Mouse (Mus musculus): ENCODE data around the gene Cuedc1. TPM values are rescaled to one million over a fixed set of nuclear protein-coding genes. Genes with fewer than 3 reads are reported as not detected.
A peak's percentile ranks its signal among the peaks of the same experiment; 100 is the strongest.

Gene Cuedc1
- polyA plus RNA-seq, 1 experiment from 2014 or later = 17.4 TPM

DNA sequence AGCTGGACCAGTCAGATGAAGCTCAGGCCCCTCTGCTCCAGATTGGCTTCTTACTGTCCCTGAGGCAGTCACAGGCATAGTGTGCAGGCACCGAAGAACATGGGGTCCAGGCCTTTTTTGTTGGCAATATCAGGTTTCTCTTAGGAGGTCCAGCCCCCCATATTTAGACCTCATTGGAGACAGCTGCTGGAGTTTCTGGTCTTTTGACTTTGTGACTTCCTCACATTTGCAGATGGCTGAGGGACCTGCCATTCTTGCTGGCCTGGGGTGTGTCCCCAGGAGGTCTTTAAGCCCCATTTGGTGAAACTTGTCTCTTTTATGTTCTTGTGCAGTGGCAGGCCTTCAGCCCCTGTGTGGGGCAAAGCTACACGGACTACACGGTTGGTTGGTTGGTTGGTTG, 31.4 kb downstream of the Cuedc1 start:
- Histone ChIP-seq H3K9ac (ENCODE audit: low read depth, low read length) (no peak overlapping the region), H3K36me3 (ENCODE audit: control insufficient read depth, insufficient read depth, low read length) (peaks cover 4% of the 10 kb centered on the region; the same call in 1 of the 2 replicates), H3K9me3 (ENCODE audit: control insufficient read depth, low read length) (no peaks in the 10 kb centered on the region), H3K27me3 (replicated peaks; ENCODE audit: control insufficient read depth, insufficient read depth, low read length) (no peaks in the 10 kb centered on the region), H3K4me1 (ENCODE audit: control insufficient read depth, insufficient read depth, low read length) (peaks cover 18% of the 10 kb centered on the region), H3K27ac (replicated peaks; ENCODE audit: low read depth, low read length) (no peak overlapping the region), H3K4me2 (ENCODE audit: low read depth, low read length) (no peak overlapping the region), H3K4me3 (ENCODE audit: low read depth, low read length) (no peak overlapping the region)
- WGBS = 55% methylated on average over 3 of the region's 3 CpGs
- no peak for DNase-seq (ENCODE audit: low spot score)
- no peak for ATAC-seq (ENCODE audit: low read depth)

DNA sequence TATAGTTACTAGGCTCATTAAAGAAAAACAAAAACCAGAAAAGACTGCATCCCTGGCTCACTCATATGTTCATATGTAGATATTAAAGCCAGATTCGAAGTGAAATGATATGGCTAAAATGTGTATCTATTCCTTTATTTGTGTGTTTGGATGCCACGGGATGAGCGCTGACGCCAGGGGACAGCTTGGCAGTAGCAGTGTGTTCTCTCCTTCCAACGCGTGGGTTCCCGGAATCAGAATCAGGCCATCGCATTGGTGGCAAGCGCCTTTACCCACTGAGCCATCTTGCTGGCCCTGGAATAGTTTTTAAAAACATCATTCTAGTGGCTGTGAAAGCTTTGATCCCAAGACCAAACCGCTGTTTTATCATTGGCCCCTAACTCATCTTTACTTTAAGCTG, 32.1 kb downstream of the Cuedc1 start:
- no peaks in the 10 kb centered on the region for H3K9me3 ChIP-seq (ENCODE audit: control insufficient read depth, low read length)
- no peak for DNase-seq (ENCODE audit: low spot score)
- H3K4me1 ChIP-seq (ENCODE audit: control insufficient read depth, insufficient read depth, low read length) = peaks cover 18% of the 10 kb centered on the region
- 93% methylated on average over 10 of the region's 10 CpGs for WGBS
- H3K27me3 ChIP-seq (replicated peaks; ENCODE audit: control insufficient read depth, insufficient read depth, low read length) = no peaks in the 10 kb centered on the region
- no peak overlapping the region for H3K9ac ChIP-seq (ENCODE audit: low read depth, low read length)
- H3K4me3 ChIP-seq (ENCODE audit: low read depth, low read length) = no peak overlapping the region
- ATAC-seq (ENCODE audit: low read depth) = no peak
- H3K36me3 ChIP-seq (ENCODE audit: control insufficient read depth, insufficient read depth, low read length) = peaks cover 4% of the 10 kb centered on the region; the same call in 1 of the 2 replicates
- no peak overlapping the region for H3K4me2 ChIP-seq (ENCODE audit: low read depth, low read length)
- H3K27ac ChIP-seq (replicated peaks; ENCODE audit: low read depth, low read length) = no peak overlapping the region

DNA sequence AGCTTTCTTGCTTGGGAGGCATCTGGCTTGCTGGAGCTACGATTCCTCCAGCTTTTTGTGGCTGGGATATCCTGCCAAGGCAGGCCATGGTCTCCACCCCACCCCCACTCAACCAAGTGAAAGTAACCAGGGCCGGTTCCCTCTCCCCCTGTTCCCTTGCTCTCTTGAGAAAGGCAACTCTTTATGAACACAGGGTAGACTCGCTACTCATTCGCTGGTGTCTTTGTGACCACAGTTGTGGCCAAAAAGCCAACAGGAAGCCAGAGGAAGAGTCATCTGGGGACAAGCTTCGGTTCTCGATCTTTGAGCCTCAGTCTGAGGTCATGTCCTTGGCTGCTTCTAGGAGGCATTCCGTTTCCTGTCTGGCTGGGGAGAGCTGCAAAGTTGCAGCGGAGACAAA, 34.0 kb downstream of the Cuedc1 start:
- peak overlapping the region; percentile 59; the same call in 1 of the 2 replicates for H3K27ac ChIP-seq (replicated peaks; ENCODE audit: low read depth, low read length)

DNA sequence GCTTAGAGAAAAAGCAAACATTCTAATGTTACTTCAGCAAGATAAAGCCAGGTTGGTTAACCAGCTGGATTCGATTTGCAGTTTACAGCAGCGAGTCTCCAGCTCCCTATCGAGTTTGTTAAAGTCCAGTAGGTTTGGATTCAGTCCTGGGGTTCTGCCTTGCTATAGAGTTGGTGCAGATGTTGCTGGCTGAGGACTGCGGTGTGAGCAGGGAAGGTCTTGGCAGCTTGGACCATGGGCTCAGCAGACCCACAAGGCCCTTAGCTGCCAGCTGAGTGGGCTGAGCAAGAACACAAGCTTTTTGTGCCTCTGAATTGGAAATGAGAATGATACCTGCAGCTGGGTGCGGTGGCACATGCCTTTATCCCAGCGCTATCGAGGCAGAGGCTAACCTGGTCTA, 37.4 kb downstream of the Cuedc1 start:
- ATAC-seq (ENCODE audit: low read depth) = no peak
- Histone ChIP-seq H3K4me3 (ENCODE audit: low read depth, low read length) (no peak overlapping the region), H3K9me3 (ENCODE audit: control insufficient read depth, low read length) (no peaks in the 10 kb centered on the region), H3K9ac (ENCODE audit: low read depth, low read length) (no peak overlapping the region), H3K36me3 (ENCODE audit: control insufficient read depth, insufficient read depth, low read length) (peaks cover 4% of the 10 kb centered on the region), H3K4me1 (ENCODE audit: control insufficient read depth, insufficient read depth, low read length) (peaks cover 18% of the 10 kb centered on the region), H3K4me2 (ENCODE audit: low read depth, low read length) (no peak overlapping the region), H3K27ac (replicated peaks; ENCODE audit: low read depth, low read length) (no peak overlapping the region), H3K27me3 (replicated peaks; ENCODE audit: control insufficient read depth, insufficient read depth, low read length) (no peaks in the 10 kb centered on the region)
- 50% methylated on average over 7 of the region's 7 CpGs for WGBS
- DNase-seq (ENCODE audit: low spot score) = no peak

More for the DNA sequence above, 34.0 kb downstream of the Cuedc1 start:
- Histone ChIP-seq H3K9me3 (ENCODE audit: control insufficient read depth, low read length) (no peaks in the 10 kb centered on the region), H3K4me3 (ENCODE audit: low read depth, low read length) (no peak overlapping the region), H3K27me3 (replicated peaks; ENCODE audit: control insufficient read depth, insufficient read depth, low read length) (no peaks in the 10 kb centered on the region), H3K36me3 (ENCODE audit: control insufficient read depth, insufficient read depth, low read length) (peaks cover 4% of the 10 kb centered on the region; the same call in 1 of the 2 replicates), H3K9ac (ENCODE audit: low read depth, low read length) (no peak overlapping the region), H3K4me1 (ENCODE audit: control insufficient read depth, insufficient read depth, low read length) (peaks cover 7% of the 10 kb centered on the region; the same call in 1 of the 2 replicates), H3K4me2 (ENCODE audit: low read depth, low read length) (no peak overlapping the region)
- peak; percentile 62 for DNase-seq (ENCODE audit: low spot score)
- ATAC-seq (ENCODE audit: low read depth) = 0 out of 2 replicates have a peak, but pooled peaks have one; percentile 55
- 35% methylated on average over 8 of the region's 8 CpGs for WGBS

DNA sequence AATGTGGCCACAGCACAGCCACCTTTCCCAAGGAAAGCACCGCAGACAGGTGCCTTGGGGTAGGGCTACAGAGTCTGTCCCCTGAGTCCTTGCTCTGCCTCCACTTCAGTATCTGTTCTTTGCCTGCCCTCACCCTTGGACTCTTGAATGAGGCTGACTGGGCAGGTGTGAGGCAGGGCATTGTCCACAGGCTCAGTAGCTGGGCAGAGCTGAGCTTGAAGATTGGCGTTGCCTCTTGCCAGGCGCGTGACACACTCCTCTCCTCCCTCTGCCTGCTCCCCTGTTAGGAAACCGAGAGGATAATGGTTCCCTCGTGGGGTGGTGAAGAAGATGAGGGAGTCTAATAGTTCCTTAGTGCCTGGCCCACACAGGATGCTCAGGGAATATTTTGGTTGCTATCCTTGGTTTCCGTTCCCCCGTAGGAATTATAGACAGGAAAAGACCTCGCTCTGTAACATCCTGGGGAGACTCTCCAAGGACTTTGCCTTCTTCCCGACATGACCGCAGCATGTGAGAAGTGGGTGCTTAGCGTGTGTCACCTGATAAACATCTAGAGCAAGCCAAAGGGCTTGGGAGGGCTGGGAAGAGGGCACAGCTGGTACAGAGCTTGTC, 40.1 kb downstream of the Cuedc1 start:
- H3K4me3 ChIP-seq (ENCODE audit: low read depth, low read length) = no peak overlapping the region
- H3K9me3 ChIP-seq (ENCODE audit: control insufficient read depth, low read length) = no peaks in the 10 kb centered on the region
- H3K36me3 ChIP-seq (ENCODE audit: control insufficient read depth, insufficient read depth, low read length) = peaks cover 4% of the 10 kb centered on the region
- no peak for DNase-seq (ENCODE audit: low spot score)
- WGBS = 71% methylated on average over 12 of the region's 12 CpGs
- no peak overlapping the region for H3K4me2 ChIP-seq (ENCODE audit: low read depth, low read length)
- peaks cover 22% of the 10 kb centered on the region for H3K4me1 ChIP-seq (ENCODE audit: control insufficient read depth, insufficient read depth, low read length)
- H3K27ac ChIP-seq (replicated peaks; ENCODE audit: low read depth, low read length) = no peak overlapping the region
- no peaks in the 10 kb centered on the region for H3K27me3 ChIP-seq (replicated peaks; ENCODE audit: control insufficient read depth, insufficient read depth, low read length)
- no peak overlapping the region for H3K9ac ChIP-seq (ENCODE audit: low read depth, low read length)
- no peak for ATAC-seq (ENCODE audit: low read depth)

DNA sequence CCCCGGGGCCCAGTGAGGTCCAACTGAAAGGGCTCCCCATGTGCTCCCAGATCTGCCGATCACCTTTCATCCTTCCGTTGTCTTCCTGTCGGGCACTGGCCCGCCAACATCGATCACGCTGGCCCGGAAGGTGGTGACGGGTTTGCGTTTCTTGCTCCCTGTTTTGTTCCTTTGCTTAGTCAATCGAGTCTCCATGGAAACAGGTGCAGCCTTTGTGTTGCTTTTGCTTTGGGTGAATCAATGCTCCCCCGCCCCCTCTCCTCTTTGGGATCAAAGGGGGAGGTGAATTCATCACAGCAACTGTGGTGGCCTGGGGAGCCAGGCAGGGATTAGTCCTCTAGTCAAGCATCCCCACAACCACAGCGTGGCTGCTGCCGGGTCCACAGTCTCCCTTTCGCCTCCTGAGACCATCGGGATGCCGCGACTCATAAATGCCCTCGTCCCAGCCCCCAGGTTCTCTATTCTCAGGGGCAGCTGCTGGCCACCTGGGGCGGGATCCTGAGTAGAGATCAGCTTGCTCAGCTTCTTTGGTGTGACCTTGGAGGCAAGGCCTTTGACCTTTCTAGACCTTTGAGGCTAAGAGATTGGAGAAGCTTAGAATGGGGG, 41.5 kb downstream of the Cuedc1 start:
- H3K27ac ChIP-seq (replicated peaks; ENCODE audit: low read depth, low read length) = peak overlapping the region; percentile 45; the same call in 1 of the 2 replicates
- peak; percentile 44 for ATAC-seq (ENCODE audit: low read depth)
- H3K4me1 ChIP-seq (ENCODE audit: control insufficient read depth, insufficient read depth, low read length) = peaks cover 22% of the 10 kb centered on the region

DNA sequence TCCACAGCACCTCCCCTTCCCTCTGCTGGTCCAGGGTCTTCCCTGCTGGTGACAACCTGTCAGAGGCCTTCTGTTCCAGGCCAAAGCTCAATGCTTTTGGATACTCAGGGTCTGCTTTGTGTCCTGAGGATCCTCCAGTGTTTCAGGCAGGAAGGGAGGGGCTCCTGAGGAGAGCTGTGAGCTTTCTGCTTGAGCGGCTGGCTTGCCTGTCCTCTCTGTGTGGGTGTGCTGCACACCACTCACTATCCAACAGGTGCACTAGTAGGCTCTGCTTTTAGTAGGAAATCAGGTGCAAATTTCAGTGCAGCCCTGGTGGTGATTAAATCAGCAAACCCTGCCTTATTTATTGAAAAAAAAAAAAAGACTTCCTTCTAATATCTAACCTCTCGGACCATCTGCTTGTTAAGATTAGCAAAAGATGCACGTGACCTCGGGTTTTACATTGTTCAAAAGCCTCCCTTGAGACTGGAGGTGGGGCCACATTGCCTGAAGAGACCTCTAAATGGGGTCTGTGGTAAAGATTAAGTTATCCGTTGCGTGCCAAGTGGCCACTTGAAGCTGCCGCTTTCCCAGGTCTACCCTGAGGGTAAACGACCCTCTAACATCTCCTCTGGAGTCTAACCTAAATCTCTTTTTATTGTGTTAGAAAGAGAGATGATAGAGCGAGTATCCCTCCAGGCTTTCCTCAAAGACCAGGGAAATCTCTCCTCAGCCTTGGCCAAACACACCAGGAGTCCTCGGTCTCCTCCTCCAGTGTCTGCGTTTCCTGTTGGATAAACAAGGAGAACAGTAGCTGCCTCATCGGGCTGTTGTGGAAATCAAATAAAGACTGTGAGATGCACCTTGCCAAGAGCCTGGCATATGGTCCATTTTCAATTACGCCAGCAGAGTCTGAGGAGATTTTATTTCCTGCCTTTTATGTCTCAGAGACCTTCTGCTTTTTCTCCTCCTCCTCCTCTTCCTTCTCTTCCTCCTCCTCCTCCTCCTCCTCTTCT, 42.5 kb downstream of the Cuedc1 start:
- Histone ChIP-seq H3K4me3 (ENCODE audit: low read depth, low read length) (no peak overlapping the region), H3K4me1 (ENCODE audit: control insufficient read depth, insufficient read depth, low read length) (peaks cover 22% of the 10 kb centered on the region), H3K36me3 (ENCODE audit: control insufficient read depth, insufficient read depth, low read length) (no peaks in the 10 kb centered on the region; the same call in 1 of the 2 replicates), H3K9me3 (ENCODE audit: control insufficient read depth, low read length) (no peaks in the 10 kb centered on the region), H3K9ac (ENCODE audit: low read depth, low read length) (no peak overlapping the region), H3K27ac (replicated peaks; ENCODE audit: low read depth, low read length) (peak overlapping the region; percentile 39; the same call in 1 of the 2 replicates), H3K27me3 (replicated peaks; ENCODE audit: control insufficient read depth, insufficient read depth, low read length) (no peaks in the 10 kb centered on the region), H3K4me2 (ENCODE audit: low read depth, low read length) (peak overlapping the region; percentile 29; the same call in 1 of the 2 replicates)
- DNase-seq (ENCODE audit: low spot score) (no peak), ATAC-seq (ENCODE audit: low read depth) (peak; percentile 68)
- 35% methylated on average over 13 of the region's 13 CpGs for WGBS

More for the DNA sequence above, 41.5 kb downstream of the Cuedc1 start:
- Histone ChIP-seq H3K27me3 (replicated peaks; ENCODE audit: control insufficient read depth, insufficient read depth, low read length) (no peaks in the 10 kb centered on the region), H3K9ac (ENCODE audit: low read depth, low read length) (0 out of 2 replicates have a peak overlapping the region, but pooled peaks have one; percentile 21), H3K36me3 (ENCODE audit: control insufficient read depth, insufficient read depth, low read length) (no peaks in the 10 kb centered on the region; the same call in 1 of the 2 replicates), H3K9me3 (ENCODE audit: control insufficient read depth, low read length) (no peaks in the 10 kb centered on the region), H3K4me2 (ENCODE audit: low read depth, low read length) (peak overlapping the region; percentile 29), H3K4me3 (ENCODE audit: low read depth, low read length) (no peak overlapping the region)
- DNase-seq (ENCODE audit: low spot score) = peak; percentile 56
- 12% methylated on average over 19 of the region's 20 CpGs for WGBS

DNA sequence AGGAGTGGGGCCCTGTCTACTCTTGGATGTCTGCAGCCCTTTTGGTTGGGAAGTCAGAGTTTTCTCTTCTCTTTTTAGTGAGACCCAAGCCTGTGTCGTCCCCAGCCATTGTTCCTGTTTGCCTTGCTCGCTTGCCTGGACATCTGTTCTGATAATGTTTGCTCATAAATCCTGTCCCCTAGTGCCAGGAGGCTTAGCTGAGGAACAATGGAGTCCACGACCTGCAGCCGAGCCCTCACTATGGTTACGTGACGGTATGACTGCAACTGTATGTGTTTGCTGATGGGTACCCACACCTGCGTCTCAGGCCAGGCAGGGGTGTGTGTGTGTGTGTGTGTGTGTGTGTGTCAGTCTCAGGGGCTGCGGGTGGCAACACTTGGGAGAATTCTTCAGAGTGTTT, 44.5 kb downstream of the Cuedc1 start:
- ATAC-seq (ENCODE audit: low read depth) = no peak
- 71% methylated on average over 8 of the region's 8 CpGs for WGBS
- H3K36me3 ChIP-seq (ENCODE audit: control insufficient read depth, insufficient read depth, low read length) = no peaks in the 10 kb centered on the region; the same call in 1 of the 2 replicates
- H3K4me2 ChIP-seq (ENCODE audit: low read depth, low read length) = no peak overlapping the region
- no peaks in the 10 kb centered on the region for H3K27me3 ChIP-seq (replicated peaks; ENCODE audit: control insufficient read depth, insufficient read depth, low read length)
- H3K4me1 ChIP-seq (ENCODE audit: control insufficient read depth, insufficient read depth, low read length) = peaks cover 31% of the 10 kb centered on the region
- H3K4me3 ChIP-seq (ENCODE audit: low read depth, low read length) = no peak overlapping the region
- DNase-seq (ENCODE audit: low spot score) = peak; percentile 46
- peak overlapping the region; percentile 50; the same call in 1 of the 2 replicates for H3K27ac ChIP-seq (replicated peaks; ENCODE audit: low read depth, low read length)
- no peaks in the 10 kb centered on the region for H3K9me3 ChIP-seq (ENCODE audit: control insufficient read depth, low read length)
- no peak overlapping the region for H3K9ac ChIP-seq (ENCODE audit: low read depth, low read length)
